Mouse (Mus musculus) limb, embryonic 11.5 days (tissue): ENCODE measurements around the gene Prokr2. TPM values are rescaled to one million over a fixed set of nuclear protein-coding genes. Genes with fewer than 3 reads are reported as not detected.

ENCODE experiments used
- ATAC-seq: fragments of 200-750 bp; cut with Nextera tagmentation; 2 replicates; pipeline ENCODE4 v1.8.0; 2017; ENCODE audit warnings: low read depth; ENCODE audit not compliant: insufficient number of reproducible peaks, low FRiP score, low TSS enrichment
- DNase-seq: peaks from one replicate; pipeline ENCODE4 v3.0.0-alpha.2; 2015; ENCODE audit warnings: low spot score
- H3K27ac ChIP-seq: fragments of 300-500 bp; sonication (generic); replicated peaks from 2 replicates; pipeline ENCODE4 v1.5.1; 2014; ENCODE audit warnings: low read depth, mild to moderate bottlenecking, low read length
- H3K27me3 ChIP-seq: fragments of 300-500 bp; sonication (generic); 2 replicates; pipeline ENCODE4 v1.6.1; 2014; ENCODE audit warnings: mild to moderate bottlenecking, low read length, mixed read lengths; ENCODE audit not compliant: control insufficient read depth, insufficient read depth
- H3K36me3 ChIP-seq: fragments of 300-500 bp; sonication (generic); 2 replicates; pipeline ENCODE4 v1.6.1; 2014; ENCODE audit warnings: mild to moderate bottlenecking, low read length, moderate library complexity, mixed read lengths; ENCODE audit not compliant: control insufficient read depth, insufficient read depth
- H3K4me1 ChIP-seq: fragments of 300-500 bp; sonication (generic); 2 replicates; pipeline ENCODE4 v1.6.1; 2014; ENCODE audit warnings: low read length, mixed read lengths; ENCODE audit not compliant: control insufficient read depth, insufficient read depth
- H3K4me2 ChIP-seq: fragments of 300-500 bp; sonication (generic); 2 replicates; pipeline ENCODE4 v1.6.1; 2014; ENCODE audit warnings: low read depth, mild to moderate bottlenecking, moderate library complexity; ENCODE audit not compliant: severe bottlenecking
- H3K4me3 ChIP-seq: fragments of 300-500 bp; sonication (generic); 2 replicates; pipeline ENCODE4 v1.5.1; 2014; ENCODE audit warnings: low read depth, low read length
- H3K9ac ChIP-seq: fragments of 300-500 bp; sonication (generic); 2 replicates; pipeline ENCODE4 v1.6.1; 2014; ENCODE audit warnings: mild to moderate bottlenecking, low read length
- H3K9me3 ChIP-seq: fragments of 300-500 bp; sonication (generic); 2 replicates; pipeline ENCODE4 v1.6.1; 2016; ENCODE audit warnings: low read length; ENCODE audit not compliant: control insufficient read depth
- WGBS: fragments of 180-500 bp; shearing (Covaris S2); extraction: QIAGEN DNeasy Blood & Tissue Kit; methylation state at CpG from one replicate; pipeline ENCODE4 v1.1.7; 2014; 5-methylcytosine and 5-hydroxymethylcytosine counted together
- polyA plus RNA-seq: library from polyadenylated mRNA; unstranded; fragments of >200 nt; fragmentation: Nextera tagmentation; extraction: Ambion mirVana; gene quantifications from 2 replicates; pipeline ENCODE4 v1.2.1, GENCODE M21; 2014

The Prokr2 gene
- polyA plus RNA-seq, 1 experiment from 2014 or later: 2.7 TPM

DNA sequence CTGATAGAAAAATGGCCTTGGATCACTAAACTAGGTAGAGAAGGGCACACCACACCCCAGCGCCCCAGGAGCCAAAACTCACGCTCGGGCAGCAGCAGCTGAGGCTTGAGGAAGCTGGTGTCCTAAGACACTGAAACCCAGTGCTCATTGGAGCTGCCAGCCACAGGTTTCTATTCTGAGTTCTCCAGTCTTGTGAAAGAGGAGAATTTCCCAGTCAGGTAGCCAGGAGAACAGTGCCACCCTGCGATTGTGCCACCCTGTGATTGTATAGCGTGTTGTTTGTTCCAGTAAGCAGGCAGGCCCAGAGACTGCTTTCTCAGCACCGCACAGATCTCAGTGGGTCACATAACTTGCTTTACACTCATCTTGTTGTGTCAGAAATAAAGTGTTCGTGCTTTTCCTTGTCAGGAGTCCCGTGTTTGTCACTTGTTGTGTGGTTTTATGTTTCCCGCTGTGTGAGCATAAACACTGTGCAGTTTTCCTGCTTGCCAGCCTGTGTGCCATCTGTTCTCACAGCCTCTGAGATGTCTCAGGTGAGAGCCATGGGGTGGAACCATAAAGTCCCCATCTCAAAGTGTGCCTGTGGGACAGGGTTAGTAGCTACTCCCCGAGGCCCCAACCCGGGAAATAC is 77.9 kb downstream of the Prokr2 start:
- no peak overlapping the region for H3K27ac ChIP-seq
- H3K9ac ChIP-seq: no peak overlapping the region
- H3K27me3 ChIP-seq: no peaks in the 10 kb centered on the region
- H3K4me3 ChIP-seq: no peak overlapping the region
- H3K4me1 ChIP-seq: no peaks in the 10 kb centered on the region
- H3K4me2 ChIP-seq: no peak overlapping the region
- peaks cover 2% of the 10 kb centered on the region; the same call in 1 of the 2 replicates for H3K36me3 ChIP-seq
- DNase-seq (no peak), ATAC-seq (no peak)
- H3K9me3 ChIP-seq: no peaks in the 10 kb centered on the region
- WGBS: 91% methylated on average over 11 of the region's 11 CpGs

DNA sequence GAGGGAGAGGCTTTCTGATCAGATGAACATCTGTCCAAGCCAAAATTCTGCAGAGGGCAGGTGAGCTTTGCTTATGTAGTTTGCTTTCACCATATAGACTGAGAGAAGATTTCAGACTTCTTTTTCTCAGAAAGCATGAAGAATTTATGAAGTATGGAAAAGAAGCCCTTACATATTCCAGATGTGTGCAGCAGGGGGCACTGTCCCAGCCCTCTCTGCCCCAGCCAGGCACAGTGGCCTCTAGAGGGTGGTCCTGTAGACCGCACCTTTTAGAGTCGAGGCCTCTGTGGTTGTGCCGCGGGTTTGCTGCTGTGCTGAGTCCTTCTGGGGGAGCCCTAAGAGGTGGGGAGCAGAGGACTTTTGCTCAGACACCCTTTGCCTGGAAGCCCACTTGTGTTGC is 79.3 kb downstream of the Prokr2 start:
- 54% methylated on average over 4 of the region's 4 CpGs for WGBS
- Histone ChIP-seq H3K36me3 (peaks cover 4% of the 10 kb centered on the region; the same call in 1 of the 2 replicates), H3K4me2 (no peak overlapping the region), H3K27ac (no peak overlapping the region), H3K4me3 (no peak overlapping the region), H3K9ac (no peak overlapping the region), H3K27me3 (no peaks in the 10 kb centered on the region), H3K4me1 (no peaks in the 10 kb centered on the region), H3K9me3 (no peaks in the 10 kb centered on the region)
- ATAC-seq (no peak), DNase-seq (no peak)

DNA sequence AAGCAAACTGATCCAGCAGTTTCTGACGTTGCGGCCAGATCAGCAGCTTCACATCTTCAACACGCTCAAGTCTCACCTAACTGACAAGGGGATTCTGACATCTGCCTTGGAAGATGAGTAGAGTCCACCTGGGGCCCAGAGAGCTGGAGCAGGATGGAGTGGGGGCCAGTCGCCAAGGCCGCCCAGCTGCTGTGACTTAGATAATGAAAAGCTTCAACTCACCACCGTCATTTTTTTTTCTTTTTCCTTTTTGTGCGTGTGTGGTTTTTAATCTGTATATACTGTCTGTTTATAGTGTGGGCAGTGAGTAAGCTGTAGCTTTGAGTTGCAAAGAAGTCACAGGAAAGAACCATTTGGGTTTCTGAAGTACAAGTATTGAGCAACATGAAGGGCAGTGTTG is 80.1 kb downstream of the Prokr2 start:
- H3K9me3 ChIP-seq: no peaks in the 10 kb centered on the region
- WGBS: 91% methylated on average over 7 of the region's 7 CpGs
- no peak overlapping the region for H3K4me2 ChIP-seq
- H3K27ac ChIP-seq: no peak overlapping the region
- ATAC-seq (no peak), DNase-seq (no peak)
- no peak overlapping the region for H3K9ac ChIP-seq
- H3K4me3 ChIP-seq: no peak overlapping the region
- no peaks in the 10 kb centered on the region for H3K27me3 ChIP-seq
- H3K4me1 ChIP-seq: no peaks in the 10 kb centered on the region
- H3K36me3 ChIP-seq: peaks cover 4% of the 10 kb centered on the region; the same call in 1 of the 2 replicates

DNA sequence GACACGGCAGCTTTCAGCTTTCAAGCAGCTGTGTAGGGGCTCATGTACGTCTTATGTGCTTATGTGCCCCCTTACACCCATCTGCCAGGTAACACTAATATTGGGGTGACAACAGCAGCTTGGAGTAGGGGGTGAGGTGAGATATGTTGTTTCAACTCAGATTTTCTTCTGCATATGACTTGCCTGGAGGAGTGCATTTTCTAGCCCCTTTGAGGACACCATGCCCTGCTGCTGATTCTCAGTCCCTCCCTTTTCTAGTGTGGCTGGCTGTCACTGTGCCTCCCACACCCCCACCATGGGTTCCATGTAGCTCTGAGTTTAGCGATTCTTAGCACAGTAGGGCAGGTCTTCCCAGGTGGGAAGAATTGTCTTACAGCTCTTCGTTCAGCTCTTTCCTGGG is 83.8 kb downstream of the Prokr2 start:
- Histone ChIP-seq H3K9ac (no peak overlapping the region), H3K27me3 (no peaks in the 10 kb centered on the region), H3K4me1 (no peaks in the 10 kb centered on the region), H3K4me2 (no peak overlapping the region), H3K36me3 (peaks cover 10% of the 10 kb centered on the region; the same call in 1 of the 2 replicates), H3K27ac (no peak overlapping the region), H3K9me3 (no peaks in the 10 kb centered on the region), H3K4me3 (no peak overlapping the region)
- ATAC-seq (no peak), DNase-seq (no peak)
- WGBS: 93% methylated on average over 4 of the region's 4 CpGs

DNA sequence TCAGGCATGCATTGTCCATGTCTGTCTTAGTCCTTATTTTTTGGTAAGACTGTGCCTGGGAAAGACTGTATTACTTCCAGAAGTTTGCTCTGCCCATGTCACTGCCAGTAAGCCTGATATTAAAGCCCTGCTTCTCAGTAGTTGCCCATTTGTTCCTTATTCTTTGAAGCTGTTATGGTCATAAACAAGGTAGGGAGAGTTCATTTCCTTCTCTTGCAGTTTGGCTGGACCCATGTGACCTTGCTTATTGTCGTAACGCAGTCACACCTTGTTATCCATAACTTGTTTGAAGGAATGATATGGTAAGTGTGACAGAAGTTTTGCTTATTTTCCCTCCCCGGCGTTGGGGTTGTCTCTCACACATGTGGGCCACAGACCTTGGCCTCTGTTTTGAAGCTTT is 87.0 kb downstream of the Prokr2 start:
- Histone ChIP-seq H3K9me3 (no peaks in the 10 kb centered on the region), H3K4me3 (no peak overlapping the region), H3K27ac (no peak overlapping the region), H3K27me3 (no peaks in the 10 kb centered on the region), H3K9ac (no peak overlapping the region), H3K4me1 (no peaks in the 10 kb centered on the region), H3K4me2 (no peak overlapping the region), H3K36me3 (peaks cover 10% of the 10 kb centered on the region; the same call in 1 of the 2 replicates)
- DNase-seq (no peak), ATAC-seq (no peak)
- 84% methylated on average over 4 of the region's 4 CpGs for WGBS

DNA sequence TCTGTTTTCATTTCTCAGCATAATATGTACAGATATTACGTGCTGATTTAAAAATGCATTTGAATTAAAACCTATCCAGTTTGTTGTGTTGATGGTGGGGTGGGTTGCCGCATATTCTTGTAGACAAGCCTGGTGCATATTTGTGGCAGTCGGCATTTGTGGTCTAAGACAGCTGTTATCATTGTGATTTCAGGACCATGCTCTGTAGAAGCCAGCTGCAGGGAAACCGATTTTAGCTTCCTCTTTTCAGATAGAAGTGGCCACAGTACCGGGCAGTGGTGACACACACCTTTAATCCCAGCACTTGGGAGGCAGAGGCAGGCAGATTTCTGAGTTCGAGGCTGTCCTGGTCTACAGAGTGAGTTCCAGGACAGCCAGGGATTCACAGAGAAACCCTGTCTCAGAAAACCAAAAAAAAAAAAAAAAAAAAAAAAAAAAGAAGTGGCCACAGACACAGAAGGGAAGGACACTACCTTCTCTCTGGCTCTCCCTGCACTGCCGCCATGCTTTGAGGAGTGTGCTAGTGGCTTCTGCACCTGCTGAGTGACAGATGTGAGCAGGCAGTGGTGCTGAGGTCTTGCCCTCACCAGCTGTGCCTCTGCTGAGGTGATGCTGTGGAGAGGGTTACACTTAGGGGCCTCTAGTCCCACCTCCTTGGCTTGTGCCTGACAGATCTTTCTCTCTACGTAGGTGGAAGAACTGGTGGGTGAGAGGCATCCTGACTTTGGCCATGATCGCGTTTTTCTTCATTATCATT is 91.4 kb downstream of the Prokr2 start:
- Histone ChIP-seq H3K9me3 (no peaks in the 10 kb centered on the region), H3K27ac (no peak overlapping the region), H3K27me3 (no peaks in the 10 kb centered on the region), H3K36me3 (peaks cover 4% of the 10 kb centered on the region; the same call in 1 of the 2 replicates), H3K4me2 (no peak overlapping the region), H3K4me3 (no peak overlapping the region), H3K4me1 (no peaks in the 10 kb centered on the region), H3K9ac (no peak overlapping the region)
- WGBS: 93% methylated on average over 10 of the region's 10 CpGs
- ATAC-seq: no peak
- DNase-seq: no peak

DNA sequence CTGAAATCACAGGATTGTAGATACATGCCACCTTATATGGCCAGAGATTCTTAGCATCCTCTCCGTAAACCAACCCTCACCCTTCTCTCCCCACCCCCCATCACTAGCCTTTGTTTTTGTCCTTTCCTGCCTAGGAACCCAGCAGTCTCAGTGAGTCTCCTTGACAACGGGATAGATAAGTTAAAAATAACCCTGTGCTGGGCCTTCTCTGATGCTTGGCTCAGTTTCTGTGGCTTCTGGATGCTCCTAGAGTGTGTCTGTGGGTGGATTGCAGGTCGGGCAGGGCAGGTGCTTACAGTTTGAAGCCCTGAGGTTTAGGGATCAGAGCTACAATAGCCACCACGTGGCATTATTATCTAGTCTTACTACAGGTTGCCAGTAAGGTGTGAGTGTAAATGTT is 93.2 kb downstream of the Prokr2 start:
- DNase-seq (no peak), ATAC-seq (no peak)
- WGBS: 65% methylated on average over 4 of the region's 4 CpGs
- H3K9ac ChIP-seq: no peak overlapping the region
- H3K9me3 ChIP-seq: no peaks in the 10 kb centered on the region
- H3K4me1 ChIP-seq: no peaks in the 10 kb centered on the region
- no peaks in the 10 kb centered on the region for H3K27me3 ChIP-seq
- no peak overlapping the region for H3K27ac ChIP-seq
- no peak overlapping the region for H3K4me2 ChIP-seq
- H3K4me3 ChIP-seq: no peak overlapping the region
- no peaks in the 10 kb centered on the region; the same call in 1 of the 2 replicates for H3K36me3 ChIP-seq

DNA sequence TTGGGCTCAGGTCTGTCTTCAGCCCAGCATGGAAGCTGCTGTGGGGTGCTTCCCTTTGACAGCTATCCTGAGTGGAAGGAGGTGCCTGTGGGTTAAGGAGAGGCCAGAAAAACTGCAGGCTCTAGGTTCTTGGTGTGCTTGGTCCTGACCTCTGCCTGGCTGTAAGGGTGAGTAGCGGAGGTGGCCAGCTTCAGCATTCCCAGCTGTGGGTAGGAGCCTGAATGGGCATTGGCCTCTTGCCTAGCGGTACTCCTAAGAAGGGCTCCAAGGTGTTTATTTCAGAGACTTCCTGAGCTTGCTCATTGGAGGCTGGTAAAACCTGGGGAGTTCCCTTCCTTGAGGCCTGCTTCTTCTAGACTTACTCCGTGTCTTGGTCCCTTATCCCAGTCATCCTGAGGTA is 94.0 kb downstream of the Prokr2 start:
- Histone ChIP-seq H3K4me3 (no peak overlapping the region), H3K27ac (no peak overlapping the region), H3K27me3 (no peaks in the 10 kb centered on the region)

More for the DNA sequence above, 94.0 kb downstream of the Prokr2 start:
- Histone ChIP-seq H3K36me3 (no peaks in the 10 kb centered on the region; the same call in 1 of the 2 replicates), H3K9ac (no peak overlapping the region), H3K9me3 (no peaks in the 10 kb centered on the region), H3K4me2 (no peak overlapping the region), H3K4me1 (no peaks in the 10 kb centered on the region)
- WGBS: 71% methylated on average over 3 of the region's 3 CpGs
- DNase-seq: no peak
- ATAC-seq: no peak
